Mouse (Mus musculus) midbrain, embryonic 14.5 days (tissue): ENCODE data around the gene Abcf1. TPM values are rescaled to one million over a fixed set of nuclear protein-coding genes. Genes with fewer than 3 reads are reported as not detected.

Source experiments
- ATAC-seq: fragments of 200-750 bp; cut with Nextera tagmentation; 2 replicates; pipeline ENCODE4 v1.8.0; 2017; ENCODE audit warnings: moderate number of reproducible peaks, moderate library complexity; ENCODE audit not compliant: low FRiP score, low TSS enrichment
- DNase-seq: peaks from one replicate; pipeline ENCODE4 v3.0.0-alpha.2; 2015
- H3K27ac ChIP-seq: fragments of 300-500 bp; sonication (generic); replicated peaks from 2 replicates; pipeline ENCODE4 v1.5.1; 2014; ENCODE audit warnings: mild to moderate bottlenecking, low read depth, low read length, moderate library complexity
- H3K27me3 ChIP-seq: fragments of 300-500 bp; sonication (generic); 2 replicates; pipeline ENCODE4 v1.6.1; 2014; ENCODE audit warnings: low read length, control low read depth, mixed read lengths; ENCODE audit not compliant: control insufficient read depth, insufficient read depth
- H3K36me3 ChIP-seq: fragments of 300-500 bp; sonication (generic); 2 replicates; pipeline ENCODE4 v1.6.1; 2014; ENCODE audit warnings: low read length, control low read depth; ENCODE audit not compliant: control insufficient read depth, insufficient read depth
- H3K4me1 ChIP-seq: fragments of 300-500 bp; sonication (generic); 2 replicates; pipeline ENCODE4 v1.6.1; 2014; ENCODE audit warnings: mild to moderate bottlenecking, antibody characterized with exemption, low read length, control low read depth; ENCODE audit not compliant: control insufficient read depth, insufficient read depth
- H3K4me2 ChIP-seq: fragments of 300-500 bp; sonication (generic); 2 replicates; pipeline ENCODE4 v1.6.1; 2014; ENCODE audit warnings: mild to moderate bottlenecking, low read length, moderate library complexity
- H3K4me3 ChIP-seq: fragments of 300-500 bp; sonication (generic); replicated peaks from 2 replicates; pipeline ENCODE4 v1.5.1; 2014; ENCODE audit warnings: low read depth, low read length
- H3K9ac ChIP-seq: fragments of 300-500 bp; sonication (generic); replicated peaks from 2 replicates; pipeline ENCODE4 v1.6.1; 2014; ENCODE audit warnings: mild to moderate bottlenecking, low read length, moderate library complexity
- H3K9me3 ChIP-seq: fragments of 300-500 bp; sonication (generic); 2 replicates; pipeline ENCODE4 v1.6.1; 2016; ENCODE audit warnings: low read length, control low read depth, mixed read lengths; ENCODE audit not compliant: control insufficient read depth
- WGBS: fragments of 180-500 bp; shearing (Covaris S2); extraction: QIAGEN DNeasy Blood & Tissue Kit; methylation state at CpG from one replicate; pipeline ENCODE4 v1.1.7; 2014; 5-methylcytosine and 5-hydroxymethylcytosine counted together
- polyA plus RNA-seq: library from polyadenylated mRNA; unstranded; fragments of >200 nt; fragmentation: Nextera tagmentation; extraction: Ambion mirVana; gene quantifications from 2 replicates; pipeline ENCODE4 v1.2.1, GENCODE M21; 2014

Abcf1 gene
- polyA plus RNA-seq, 1 experiment from 2014 or later = 82.4 TPM

DNA sequence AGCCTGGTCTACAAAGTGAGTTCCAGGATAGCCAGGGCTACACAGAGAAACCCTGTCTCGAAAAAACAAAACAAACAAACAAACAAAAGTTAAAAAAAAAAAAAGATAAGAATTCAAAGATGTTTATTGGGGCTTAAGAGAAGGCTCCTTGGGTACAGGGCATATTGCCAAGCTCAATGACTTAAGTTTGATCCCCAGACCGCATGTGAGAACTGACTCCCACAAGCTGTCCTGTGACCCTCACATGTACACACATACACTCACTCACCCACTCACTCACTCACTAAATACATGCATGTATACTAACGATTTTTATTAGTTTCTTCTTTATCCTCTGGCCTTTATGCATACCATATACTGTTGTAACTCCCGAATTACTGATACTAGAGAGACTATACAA, 30.8 kb upstream of the Abcf1 start:
- no peaks in the 10 kb centered on the region for H3K27me3 ChIP-seq
- H3K4me3 ChIP-seq = no peak overlapping the region
- H3K36me3 ChIP-seq = no peaks in the 10 kb centered on the region
- no peak overlapping the region for H3K27ac ChIP-seq
- WGBS = 91% methylated on average over 4 of the region's 4 CpGs
- ATAC-seq (no peak), DNase-seq (no peak)
- no peak overlapping the region for H3K9ac ChIP-seq
- H3K4me2 ChIP-seq = no peak overlapping the region
- peaks cover 4% of the 10 kb centered on the region; the same call in 1 of the 2 replicates for H3K4me1 ChIP-seq
- H3K9me3 ChIP-seq = no peaks in the 10 kb centered on the region

DNA sequence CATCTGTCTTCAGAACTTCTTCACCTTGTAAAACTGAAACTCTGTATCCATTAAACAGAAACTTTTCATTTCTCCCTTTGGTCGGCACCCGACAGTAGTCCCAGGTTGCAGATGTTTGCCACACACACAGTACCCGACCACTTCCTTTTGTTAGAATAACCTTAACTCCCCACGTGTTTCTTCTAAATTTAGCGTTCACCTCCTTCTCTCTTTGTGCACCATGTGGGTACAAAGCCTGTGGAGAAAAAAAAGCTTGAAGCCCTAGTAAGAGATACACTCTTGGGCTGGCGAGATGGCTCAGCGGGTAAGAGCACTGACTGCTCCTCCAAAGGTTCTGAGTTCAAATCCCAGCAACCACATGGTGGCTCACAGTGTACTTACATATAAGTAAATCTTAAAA, 29.8 kb upstream of the Abcf1 start:
- no peak overlapping the region for H3K27ac ChIP-seq
- 94% methylated on average over 7 of the region's 7 CpGs for WGBS
- no peaks in the 10 kb centered on the region for H3K9me3 ChIP-seq
- no peaks in the 10 kb centered on the region for H3K27me3 ChIP-seq
- no peaks in the 10 kb centered on the region for H3K36me3 ChIP-seq
- H3K4me3 ChIP-seq = no peak overlapping the region
- H3K4me2 ChIP-seq = no peak overlapping the region
- ATAC-seq (no peak), DNase-seq (no peak)
- H3K4me1 ChIP-seq = peaks cover 4% of the 10 kb centered on the region; the same call in 1 of the 2 replicates
- H3K9ac ChIP-seq = no peak overlapping the region

DNA sequence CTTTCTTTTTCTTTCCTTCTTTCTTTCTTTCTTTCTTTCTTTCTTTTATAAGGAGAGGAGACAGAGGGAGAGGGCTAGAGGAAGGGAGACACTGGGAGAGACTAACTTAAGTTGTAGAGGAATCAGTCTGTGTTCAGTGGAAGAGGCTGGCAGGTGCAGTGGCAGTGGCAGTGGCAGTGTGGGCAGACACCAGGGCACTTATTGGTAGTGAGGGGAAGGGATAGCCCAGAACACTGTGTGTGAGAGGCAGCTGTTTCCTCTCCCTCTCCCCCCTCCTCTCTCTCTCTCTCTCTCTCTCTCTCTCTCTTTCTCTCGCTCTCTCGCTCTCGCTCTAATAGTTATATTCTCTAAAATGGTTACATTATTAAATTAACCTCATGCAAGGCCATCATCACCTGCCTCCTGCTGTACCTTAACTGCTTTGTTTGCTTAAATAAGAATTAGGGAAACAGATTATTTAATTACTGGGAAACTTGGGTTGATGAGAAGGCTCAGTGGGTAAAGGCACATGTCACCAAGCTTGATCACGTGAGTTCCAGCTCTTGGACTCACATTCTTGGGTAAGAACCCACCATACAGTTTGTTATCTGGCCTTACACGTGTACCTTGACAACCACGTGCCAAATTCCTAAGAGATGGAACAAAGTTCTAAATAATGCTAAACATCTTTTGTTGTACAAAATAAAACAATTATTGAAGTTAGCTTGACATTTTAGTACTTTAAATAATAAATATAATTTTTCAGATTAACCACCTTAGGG, 29.2 kb upstream of the Abcf1 start:
- WGBS = 91% methylated on average over 6 of the region's 6 CpGs
- Histone ChIP-seq H3K36me3 (no peaks in the 10 kb centered on the region), H3K9me3 (no peaks in the 10 kb centered on the region), H3K4me2 (no peak overlapping the region), H3K27ac (no peak overlapping the region), H3K4me1 (peaks cover 4% of the 10 kb centered on the region; the same call in 1 of the 2 replicates), H3K9ac (no peak overlapping the region), H3K4me3 (no peak overlapping the region), H3K27me3 (no peaks in the 10 kb centered on the region)
- no peak for ATAC-seq
- DNase-seq = no peak

DNA sequence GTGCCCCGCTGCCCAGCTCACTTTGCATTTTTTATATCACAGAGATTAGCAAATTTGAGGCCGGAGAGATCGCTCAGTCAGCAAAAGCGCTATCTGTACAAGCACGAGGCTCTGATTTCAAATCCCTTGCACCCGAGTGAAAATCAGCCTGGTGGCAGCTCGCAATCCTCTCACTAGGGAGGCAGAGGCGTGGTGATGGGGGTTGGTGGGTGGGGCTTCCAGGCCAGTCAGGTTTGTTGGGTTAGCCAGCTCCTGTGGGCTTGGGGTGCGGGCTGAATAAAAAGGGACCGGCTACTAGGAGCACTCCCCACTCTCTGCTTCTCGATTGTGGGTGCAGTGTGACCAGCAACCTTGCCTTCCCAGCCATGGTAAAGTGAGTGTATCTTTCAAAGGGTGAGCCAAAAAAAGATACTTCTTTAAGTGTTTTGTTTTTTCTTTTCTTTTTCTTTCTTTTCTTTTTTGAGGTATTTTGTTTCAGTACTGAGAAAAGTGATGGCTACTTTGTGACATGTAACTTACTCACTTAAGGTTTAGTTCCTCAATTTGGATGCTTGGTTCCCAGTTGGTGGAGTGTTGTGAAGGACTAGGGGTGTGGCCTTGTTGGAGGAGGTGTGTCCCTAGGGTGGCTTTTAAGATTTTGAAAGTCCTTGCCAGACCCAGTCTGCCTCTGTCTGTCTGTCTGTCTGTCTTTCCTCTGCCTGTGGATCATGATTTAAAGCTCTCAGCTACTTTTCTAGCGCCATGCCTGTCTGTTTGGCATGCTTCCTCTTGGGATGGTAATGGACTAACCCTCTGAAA, 28.4 kb upstream of the Abcf1 start:
- Histone ChIP-seq H3K4me2 (no peak overlapping the region; the same call in 1 of the 2 replicates), H3K36me3 (no peaks in the 10 kb centered on the region), H3K9me3 (no peaks in the 10 kb centered on the region), H3K27ac (no peak overlapping the region), H3K4me3 (no peak overlapping the region), H3K27me3 (no peaks in the 10 kb centered on the region), H3K9ac (no peak overlapping the region; the same call in 1 of the 2 replicates), H3K4me1 (peaks cover 4% of the 10 kb centered on the region; the same call in 1 of the 2 replicates)
- 42% methylated on average over 12 of the region's 12 CpGs for WGBS
- DNase-seq = no peak
- no peak for ATAC-seq

DNA sequence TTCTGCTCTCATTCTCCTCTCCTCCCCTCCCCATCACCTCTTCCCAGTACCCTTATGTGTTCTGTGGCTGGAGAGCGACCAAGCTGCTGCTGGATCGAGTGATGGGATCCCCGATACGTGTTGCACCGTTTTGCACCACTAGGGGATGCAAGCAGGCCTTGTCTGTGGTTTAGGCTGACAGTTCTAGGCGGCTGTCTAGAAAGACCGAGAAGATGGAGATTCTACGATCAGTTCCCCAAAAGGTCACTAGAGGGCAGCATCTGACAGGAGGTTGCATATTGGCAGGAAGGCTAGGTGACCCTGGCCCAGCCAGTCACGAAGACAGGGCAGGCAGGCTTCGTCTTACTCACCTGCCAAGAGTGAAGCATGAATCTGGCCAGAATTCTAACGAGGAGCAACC, 27.4 kb upstream of the Abcf1 start:
- 1% methylated on average over 11 of the region's 11 CpGs for WGBS
- DNase-seq (peak; percentile 96), ATAC-seq (peak; percentile 66)
- H3K9ac ChIP-seq = no peak overlapping the region
- no peak overlapping the region for H3K4me3 ChIP-seq
- no peaks in the 10 kb centered on the region for H3K36me3 ChIP-seq
- H3K9me3 ChIP-seq = no peaks in the 10 kb centered on the region
- H3K4me2 ChIP-seq = peak overlapping the region; percentile 1; the same call in 1 of the 2 replicates
- peaks cover 4% of the 10 kb centered on the region; the same call in 1 of the 2 replicates for H3K4me1 ChIP-seq
- H3K27me3 ChIP-seq = no peaks in the 10 kb centered on the region
- no peak overlapping the region for H3K27ac ChIP-seq

DNA sequence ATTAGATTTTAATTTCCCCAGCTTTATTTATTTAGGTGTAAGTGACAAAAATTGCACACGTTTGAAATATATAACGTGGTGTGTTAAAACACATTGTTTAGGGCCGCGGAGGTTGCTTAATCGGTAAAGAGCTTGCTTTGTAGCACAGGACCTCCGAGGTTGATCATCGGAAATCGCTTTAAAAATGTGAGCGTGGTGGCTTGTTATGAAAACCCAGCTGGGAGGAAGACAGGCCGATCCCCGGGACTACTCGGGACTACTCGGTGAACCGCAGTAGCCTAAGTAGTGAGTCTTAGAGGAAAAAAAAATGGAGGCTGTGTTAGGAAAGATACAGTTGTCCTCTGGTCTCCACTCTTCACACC, 25.3 kb upstream of the Abcf1 start:
- H3K36me3 ChIP-seq = peaks cover 2% of the 10 kb centered on the region; the same call in 1 of the 2 replicates
- no peaks in the 10 kb centered on the region for H3K27me3 ChIP-seq
- H3K9ac ChIP-seq = peak overlapping the region; percentile 64
- peak overlapping the region; percentile 55 for H3K4me3 ChIP-seq
- DNase-seq (peak; percentile 26), ATAC-seq (no peak)
- H3K9me3 ChIP-seq = no peaks in the 10 kb centered on the region
- H3K27ac ChIP-seq = peak overlapping the region; percentile 74; the same call in 1 of the 2 replicates
- WGBS = 3% methylated on average over 14 of the region's 14 CpGs
- H3K4me1 ChIP-seq = peaks cover 4% of the 10 kb centered on the region; the same call in 1 of the 2 replicates
- peak overlapping the region; percentile 72 for H3K4me2 ChIP-seq

DNA sequence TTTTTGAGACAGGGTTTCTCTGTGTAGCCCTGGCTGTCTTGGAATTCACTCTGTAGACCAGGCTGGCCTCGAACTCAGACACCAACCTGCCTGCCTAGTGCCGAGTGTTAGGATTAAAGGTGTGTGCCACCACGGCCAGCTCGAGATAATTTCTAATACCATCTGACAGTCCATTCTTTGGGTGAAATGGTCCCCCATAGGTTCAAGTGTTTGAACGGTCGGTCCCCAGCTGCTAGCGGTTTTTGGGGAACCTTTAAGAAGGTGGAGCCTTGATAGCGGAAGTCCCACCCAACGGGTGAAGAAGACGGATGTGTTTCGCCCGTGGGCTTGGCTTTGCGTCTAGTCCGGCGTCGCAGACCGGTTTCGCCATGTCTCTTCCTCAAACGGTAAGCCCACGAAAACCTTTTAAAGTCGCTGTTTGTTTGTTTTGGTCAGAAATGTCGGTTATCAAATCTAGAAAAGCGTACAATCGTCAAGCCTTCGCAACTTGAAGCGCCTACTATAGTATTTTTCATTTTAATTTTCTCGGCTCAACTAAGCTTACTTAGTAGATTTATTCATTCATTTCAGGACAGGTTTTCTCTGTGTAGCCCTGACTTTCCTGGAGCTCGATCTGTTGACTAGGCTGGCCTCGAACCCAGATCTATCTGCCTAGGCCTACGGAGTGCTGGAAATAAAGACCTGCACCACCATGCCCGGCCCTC, 24.8 kb upstream of the Abcf1 start:
- ATAC-seq (peak; percentile 74), DNase-seq (peak; percentile 92)
- Histone ChIP-seq H3K9ac (peak overlapping the region; percentile 64), H3K4me3 (peak overlapping the region; percentile 55), H3K27me3 (no peaks in the 10 kb centered on the region), H3K36me3 (peaks cover 7% of the 10 kb centered on the region; the same call in 1 of the 2 replicates), H3K4me1 (peaks cover 4% of the 10 kb centered on the region; the same call in 1 of the 2 replicates), H3K4me2 (peak overlapping the region; percentile 72), H3K9me3 (no peaks in the 10 kb centered on the region), H3K27ac (peak overlapping the region; percentile 74)
- WGBS = 3% methylated on average over 31 of the region's 31 CpGs

DNA sequence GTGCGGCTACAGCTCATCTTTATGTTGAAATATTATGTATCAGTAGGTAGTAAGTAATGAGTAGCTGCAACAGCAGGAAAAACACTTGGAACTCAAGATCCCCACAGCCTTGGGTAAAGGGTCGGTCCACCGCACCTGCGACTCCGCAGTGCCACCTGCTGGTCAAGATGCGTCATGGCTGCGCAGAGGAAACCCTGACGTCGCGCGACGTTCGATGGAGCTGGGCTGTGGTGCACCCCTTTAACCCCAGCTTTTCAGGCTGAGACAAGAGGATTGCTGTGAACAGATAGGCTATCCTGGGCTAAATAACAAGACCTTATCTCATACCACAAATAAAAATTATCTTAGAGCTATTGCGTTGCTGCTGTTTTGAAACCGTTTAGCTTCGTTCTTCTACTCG, 24.1 kb upstream of the Abcf1 start:
- peak; percentile 72 for ATAC-seq
- H3K27ac ChIP-seq = 0 out of 2 replicates have a peak overlapping the region, but pooled peaks have one; percentile 74
- 8% methylated on average over 17 of the region's 17 CpGs for WGBS

More for the DNA sequence above, 24.1 kb upstream of the Abcf1 start:
- Histone ChIP-seq H3K4me1 (peaks cover 4% of the 10 kb centered on the region; the same call in 1 of the 2 replicates), H3K4me2 (peak overlapping the region; percentile 72), H3K27me3 (no peaks in the 10 kb centered on the region), H3K9ac (no peak overlapping the region), H3K36me3 (peaks cover 14% of the 10 kb centered on the region), H3K9me3 (no peaks in the 10 kb centered on the region), H3K4me3 (peak overlapping the region; percentile 55)
- DNase-seq = peak; percentile 94
